Mouse (Mus musculus) urinary bladder, adult 18-20 months (tissue): Measurements from ENCODE around the gene Qrich2.
A peak's percentile ranks its signal among the peaks of the same experiment; 100 is the strongest.
"Not testable (repeated sequence)": the region's sequence is repeated elsewhere in the genome, so short reads cannot be mapped to it uniquely, and the experiment has no call there.

Experiments
- DNase-seq, 2 experiments: peaks; one replicate each; pipeline ENCODE4 v3.0.0; 2022; ENCODE audit warnings: low spot score in 2 of 2, mixed read lengths in 2 of 2

The Qrich2 gene

GRCm38 (mm10) chr11:116430723-116431427 lies 35.2 kb downstream of the Qrich2 start:
- no peak for DNase-seq

- no peak for DNase-seq
These were observed 36.0 kb downstream of the Qrich2 start for GRCm38 (mm10) chr11:116429862-116430613.

GRCm38 (mm10) chr11:116428872-116429859 lies 36.9 kb downstream of the Qrich2 start:
- DNase-seq: no peak

GRCm38 (mm10) chr11:116426852-116427575 lies 39.0 kb downstream of the Qrich2 start:
- DNase-seq: no peak

- not testable (repeated sequence) for DNase-seq
These were observed 39.7 kb downstream of the Qrich2 start for GRCm38 (mm10) chr11:116426328-116426727.

GRCm38 (mm10) chr11:116424621-116425407 lies 41.2 kb downstream of the Qrich2 start:
- no peak for DNase-seq

- no peak for DNase-seq
These were observed 42.0 kb downstream of the Qrich2 start for GRCm38 (mm10) chr11:116423782-116424620.

GRCm38 (mm10) chr11:116423214-116423613 lies 42.8 kb downstream of the Qrich2 start:
- no peak for DNase-seq

- no peak for DNase-seq
These were observed 43.5 kb downstream of the Qrich2 start for GRCm38 (mm10) chr11:116422562-116422961.

GRCm38 (mm10) chr11:116421102-116421501 lies 44.9 kb downstream of the Qrich2 start:
- DNase-seq: no peak

GRCm38 (mm10) chr11:116418841-116419462 lies 47.1 kb downstream of the Qrich2 start:
- no peak for DNase-seq

GRCm38 (mm10) chr11:116418194-116418840 lies 47.7 kb downstream of the Qrich2 start:
- no peak for DNase-seq

- DNase-seq: no peak
These were observed 49.0 kb downstream of the Qrich2 start for GRCm38 (mm10) chr11:116417054-116417453.

GRCm38 (mm10) chr11:116416196-116416943 lies 49.7 kb downstream of the Qrich2 start:
- no peak for DNase-seq

- no peak for DNase-seq
These were observed 52.4 kb downstream of the Qrich2 start for GRCm38 (mm10) chr11:116413631-116414022.

GRCm38 (mm10) chr11:116412904-116413630 lies 53.0 kb downstream of the Qrich2 start, which contains the start of gene Rnf157:
TSS of gene Rnf157 (minus strand) at chr11:116413032.
- peak in 1 of 2 experiments; percentile 53 for DNase-seq
